Mouse (Mus musculus) CH12F3 (cell line): ENCODE results near the gene Arhgap32.

ENCODE experiments used
- in situ Hi-C: fragments of 300-500 bp; cut with MboI; formaldehyde crosslinking; loops from 2 replicates; pipeline ENCODE4 v1.14.3; 2020; ENCODE audit warnings: low sequenced_read_pairs

The Arhgap32 gene

GRCm38 (mm10) chr9:32242921-32243617 lies 127.1 kb downstream of the Arhgap32 start:
- in situ Hi-C loops, result no loop called here

GRCm38 (mm10) chr9:32245237-32245636 lies 129.3 kb downstream of the Arhgap32 start:
- in situ Hi-C loops, result no loop called here

- in situ Hi-C loops, result no loop called here
These were observed 130.3 kb downstream of the Arhgap32 start for GRCm38 (mm10) chr9:32246123-32246716.

- in situ Hi-C loops, result loop anchor here (25.0 kb wide), 1 partner anchor 337 kb away; no protein-coding TSS in a partner anchor
These were observed 134.6 kb downstream of the Arhgap32 start for GRCm38 (mm10) chr9:32250486-32250885.

- in situ Hi-C loops, result loop anchor here (25.0 kb wide), 1 partner anchor 334 kb away; no protein-coding TSS in a partner anchor
These were observed 137.8 kb downstream of the Arhgap32 start for GRCm38 (mm10) chr9:32253721-32254120.

- in situ Hi-C loops, result loop anchor here (25.0 kb wide), 1 partner anchor 330 kb away; no protein-coding TSS in a partner anchor
These were observed 141.4 kb downstream of the Arhgap32 start for GRCm38 (mm10) chr9:32257365-32257764.

GRCm38 (mm10) chr9:32257882-32258281 lies 141.9 kb downstream of the Arhgap32 start:
- in situ Hi-C loops, result loop anchor here (25.0 kb wide), 1 partner anchor 329 kb away; no protein-coding TSS in a partner anchor

- in situ Hi-C loops, result loop anchor here (5.0 to 25.0 kb wide), 3 partner anchors 70 to 823 kb away; partner anchors contain the start of gene Kcnj5
These were observed 156.0 kb downstream of the Arhgap32 start for GRCm38 (mm10) chr9:32271896-32272444.

GRCm38 (mm10) chr9:32278052-32278451 lies 162.1 kb downstream of the Arhgap32 start:
- in situ Hi-C loops, result loop anchor here (10.0 kb wide), 1 partner anchor 817 kb away; no protein-coding TSS in a partner anchor

- in situ Hi-C loops, result loop anchor here (10.0 kb wide), 1 partner anchor 815 kb away; no protein-coding TSS in a partner anchor
These were observed 163.9 kb downstream of the Arhgap32 start for GRCm38 (mm10) chr9:32279789-32280188.

GRCm38 (mm10) chr9:32280456-32280855 lies 164.5 kb downstream of the Arhgap32 start:
- in situ Hi-C loops, result no loop called here

GRCm38 (mm10) chr9:32283591-32283990 lies 167.7 kb downstream of the Arhgap32 start:
- in situ Hi-C loops, result no loop called here

GRCm38 (mm10) chr9:32291618-32292017 lies 175.7 kb downstream of the Arhgap32 start:
- in situ Hi-C loops, result no loop called here

- in situ Hi-C loops, result no loop called here
These were observed 176.8 kb downstream of the Arhgap32 start for GRCm38 (mm10) chr9:32292686-32293085.

GRCm38 (mm10) chr9:32295061-32295800 lies 179.3 kb downstream of the Arhgap32 start:
- in situ Hi-C loops, result no loop called here

- in situ Hi-C loops, result no loop called here
These were observed 186.7 kb downstream of the Arhgap32 start for GRCm38 (mm10) chr9:32302501-32303150.

- in situ Hi-C loops, result no loop called here
These were observed 195.8 kb downstream of the Arhgap32 start for GRCm38 (mm10) chr9:32311786-32312185.

- in situ Hi-C loops, result no loop called here
These were observed 196.3 kb downstream of the Arhgap32 start for GRCm38 (mm10) chr9:32312208-32312607.

- in situ Hi-C loops, result no loop called here
These were observed 198.1 kb downstream of the Arhgap32 start for GRCm38 (mm10) chr9:32314071-32314470.

GRCm38 (mm10) chr9:32315999-32316398 lies 200.1 kb downstream of the Arhgap32 start:
- in situ Hi-C loops, result no loop called here
